Mouse (Mus musculus) mouse embryonic stem cell (cell line): ENCODE data around the gene Rplp2.

Experiments
- in situ Hi-C, 2 experiments: fragments of 300-500 bp; cut with MboI; formaldehyde crosslinking; loops; 1 replicate in 1 of 2; 3 replicates in 1 of 2; pipeline ENCODE4 v1.14.3; 2019 to 2020; ENCODE audit warnings: low sequenced_read_pairs in 2 of 2, low pct_unique_long_range_greater_than_20kb in 1 of 2, mixed read lengths in 1 of 2; ENCODE audit not compliant: unreplicated experiment in 1 of 2

Gene Rplp2

GRCm38 (mm10) chr7:141461521-141462332 is 14.6 kb downstream of the Rplp2 start:
- in situ Hi-C loops = loop anchor here in 1 of 2 experiments (25.0 kb wide), 1 partner anchor 1524 kb away; the partner anchor contains the start of gene Utf1

- in situ Hi-C loops = loop anchor here in 1 of 2 experiments (25.0 kb wide), 1 partner anchor 1525 kb away; the partner anchor contains the start of gene Utf1
These were observed 15.2 kb downstream of the Rplp2 start for GRCm38 (mm10) chr7:141462333-141462821.

DNA sequence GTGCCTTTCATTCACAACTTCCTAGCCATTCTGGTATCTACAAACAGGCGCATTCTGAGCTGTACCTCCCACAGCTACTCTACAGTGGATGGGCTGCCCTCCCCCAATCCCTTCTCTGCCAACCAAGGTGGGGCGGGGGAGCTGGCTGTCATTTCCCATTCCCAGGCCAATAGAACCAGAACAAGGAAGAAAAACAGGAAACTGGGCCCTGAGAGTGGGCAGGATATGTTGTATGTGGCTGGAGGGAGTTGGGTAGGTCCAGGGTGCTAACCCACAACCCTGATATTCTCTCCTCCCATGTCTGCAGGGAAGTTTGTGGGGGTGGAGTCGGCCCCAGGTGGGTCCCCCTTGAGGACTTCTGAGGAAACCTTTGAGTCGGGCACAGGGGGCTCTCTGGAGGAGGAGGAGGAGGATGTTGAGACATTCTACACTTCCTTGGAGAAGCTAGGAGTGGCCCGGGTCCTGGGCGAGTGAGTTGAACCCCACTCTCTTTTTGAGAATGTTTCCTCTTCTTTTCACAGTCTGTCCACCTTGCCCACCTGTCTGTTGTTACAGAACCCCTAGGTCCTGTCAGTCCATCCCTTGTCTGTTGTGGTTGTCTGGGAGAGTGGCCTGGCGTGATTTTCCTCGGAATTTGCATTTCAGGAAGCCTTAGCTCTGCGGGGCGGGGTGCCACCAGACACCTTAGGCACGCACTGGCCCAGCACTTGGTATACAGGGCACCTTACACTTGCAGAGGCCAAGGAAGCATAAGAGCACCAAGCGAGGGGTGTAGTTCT is 16.8 kb downstream of the Rplp2 start:
- in situ Hi-C loops = loop anchor here in 1 of 2 experiments (25.0 kb wide), 1 partner anchor 1527 kb away; the partner anchor contains the start of gene Utf1

- in situ Hi-C loops = loop anchor here in 1 of 2 experiments (25.0 kb wide), 1 partner anchor 1527 kb away; the partner anchor contains the start of gene Utf1
These were observed 17.5 kb downstream of the Rplp2 start for GRCm38 (mm10) chr7:141464603-141465201.

GRCm38 (mm10) chr7:141465388-141466044 is 18.3 kb downstream of the Rplp2 start:
- in situ Hi-C loops = loop anchor here in 1 of 2 experiments (25.0 kb wide), 1 partner anchor 1528 kb away; the partner anchor contains the start of gene Utf1

DNA sequence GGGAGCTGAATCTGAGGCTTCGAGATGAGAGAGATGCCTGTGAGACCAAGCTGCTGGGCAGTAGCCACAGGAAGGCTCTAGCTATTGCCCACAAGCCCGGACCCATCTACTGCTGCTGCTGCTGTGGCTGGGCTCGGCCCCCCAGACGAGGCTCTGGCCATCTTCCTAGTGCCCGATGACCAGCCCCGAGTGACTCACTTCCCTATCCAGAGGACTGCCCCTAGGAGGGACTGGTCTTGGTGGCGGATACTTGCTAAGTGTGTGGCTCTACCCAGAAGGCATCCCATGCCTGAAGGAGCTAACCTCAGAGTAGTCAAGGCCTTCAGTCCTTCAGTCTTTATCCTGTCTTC is 18.9 kb downstream of the Rplp2 start:
- in situ Hi-C loops = loop anchor here in 1 of 2 experiments (25.0 kb wide), 1 partner anchor 1529 kb away; the partner anchor contains the start of gene Utf1

DNA sequence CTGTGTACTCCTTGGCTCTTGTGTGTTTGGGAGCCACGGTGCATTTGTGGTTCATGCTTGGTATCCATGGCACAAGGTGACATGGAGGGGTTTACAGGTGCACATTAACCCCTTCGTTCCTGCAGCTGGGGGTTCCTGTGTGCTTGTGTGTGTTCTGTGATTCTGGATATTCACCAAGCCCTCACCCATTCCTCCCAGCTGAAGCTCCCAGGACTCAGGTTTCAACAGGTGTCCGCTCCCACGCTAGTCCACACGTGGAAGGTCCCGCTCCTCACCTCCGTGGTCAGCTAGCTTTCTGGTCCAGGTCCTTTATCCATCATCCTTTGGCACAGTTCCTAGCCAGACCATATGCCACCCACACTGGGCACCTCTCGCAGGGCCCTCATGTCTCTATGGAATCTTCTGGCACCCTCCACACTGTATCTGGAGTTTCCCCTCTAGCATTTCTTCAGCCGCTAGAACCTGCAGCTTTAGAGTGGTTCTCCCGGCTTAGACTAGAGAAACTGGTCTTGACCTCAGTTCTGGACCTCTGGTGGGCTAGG is 19.5 kb downstream of the Rplp2 start:
- in situ Hi-C loops = loop anchor here in 1 of 2 experiments (25.0 kb wide), 1 partner anchor 1529 kb away; the partner anchor contains the start of gene Utf1

DNA sequence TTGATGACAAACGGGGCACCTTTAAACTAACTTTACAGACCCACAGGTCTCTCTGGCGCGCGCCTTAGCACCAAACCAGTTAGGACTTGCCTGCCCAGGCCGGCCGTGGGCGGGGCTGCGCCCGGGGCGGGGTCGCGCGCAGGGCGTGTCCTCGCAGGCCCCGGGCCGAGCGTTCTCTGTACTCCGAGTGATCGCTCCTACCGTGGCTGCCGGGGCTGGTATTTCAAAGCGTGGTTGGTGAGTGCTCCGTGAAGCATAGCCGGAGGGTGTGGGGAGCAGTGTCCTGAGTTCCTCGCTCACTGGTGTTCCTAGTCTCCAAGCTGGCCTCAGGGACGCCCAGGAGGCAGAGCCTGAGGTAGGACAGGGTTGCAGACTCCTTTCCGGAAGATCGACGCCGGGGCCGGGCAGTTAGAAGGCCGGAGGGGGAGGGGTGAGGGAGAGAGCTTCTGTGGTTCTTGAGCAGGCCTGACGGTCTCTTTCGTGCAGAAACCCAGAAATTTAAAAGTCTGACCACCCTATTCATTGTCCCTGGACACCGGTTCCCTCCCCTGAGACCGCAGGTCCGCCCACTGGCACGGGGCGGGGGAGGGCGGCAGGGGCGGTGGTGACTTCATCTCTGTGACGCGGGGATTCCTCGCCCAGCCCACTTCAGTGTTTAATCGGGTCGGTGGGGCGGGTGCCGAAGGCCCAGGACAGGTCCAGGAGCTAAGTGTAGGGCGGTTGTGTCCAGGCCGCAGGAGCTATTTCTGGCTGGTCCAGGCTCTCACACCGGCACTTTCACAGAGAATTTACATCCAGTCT is 20.3 kb downstream of the Rplp2 start, which contains the start of gene Cd151:
TSS of gene Cd151 (plus strand) at position 163 of the 801 bp plus-strand sequence.
- in situ Hi-C loops = loop anchor here in 1 of 2 experiments (25.0 kb wide), 1 partner anchor 1530 kb away; the partner anchor contains the start of gene Utf1

GRCm38 (mm10) chr7:141468164-141468521 is 21.0 kb downstream of the Rplp2 start:
- in situ Hi-C loops = loop anchor here in 1 of 2 experiments (25.0 kb wide), 1 partner anchor 1531 kb away; the partner anchor contains the start of gene Utf1

DNA sequence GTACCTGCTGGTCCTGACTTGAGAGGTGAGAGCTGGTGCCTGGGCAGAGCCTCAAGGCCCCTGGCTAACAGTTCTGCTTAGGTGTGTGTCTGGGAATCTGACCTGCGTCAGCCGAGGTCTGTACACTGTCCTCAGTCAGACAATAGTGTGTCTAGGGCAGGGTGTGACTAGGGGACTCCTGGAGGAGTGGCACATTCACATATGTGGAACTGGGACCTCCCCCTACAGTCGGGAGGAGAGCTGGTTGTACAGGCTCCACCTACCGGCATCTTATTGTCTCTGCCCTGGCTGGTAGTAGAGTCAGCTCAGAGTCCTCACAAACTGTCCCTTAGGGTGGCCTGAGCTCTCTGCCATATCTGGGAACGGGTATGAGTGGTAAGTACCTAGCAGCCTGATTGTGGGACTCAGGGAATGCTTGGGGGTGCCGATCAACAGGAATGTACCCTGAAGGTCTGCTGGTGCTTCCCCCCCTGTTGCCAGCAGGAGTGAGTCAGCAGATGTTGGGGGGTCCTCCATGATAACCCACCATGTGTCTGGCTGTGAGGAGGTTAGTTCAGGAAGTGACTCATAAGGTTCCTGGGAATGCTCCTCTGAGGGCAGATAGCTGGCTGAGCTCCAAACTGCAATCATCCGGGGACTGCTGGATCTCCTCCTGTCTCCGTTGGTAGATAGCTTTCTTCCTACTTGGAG is 21.5 kb downstream of the Rplp2 start:
- in situ Hi-C loops = loop anchor here in 1 of 2 experiments (25.0 kb wide), 1 partner anchor 1531 kb away; the partner anchor contains the start of gene Utf1

DNA sequence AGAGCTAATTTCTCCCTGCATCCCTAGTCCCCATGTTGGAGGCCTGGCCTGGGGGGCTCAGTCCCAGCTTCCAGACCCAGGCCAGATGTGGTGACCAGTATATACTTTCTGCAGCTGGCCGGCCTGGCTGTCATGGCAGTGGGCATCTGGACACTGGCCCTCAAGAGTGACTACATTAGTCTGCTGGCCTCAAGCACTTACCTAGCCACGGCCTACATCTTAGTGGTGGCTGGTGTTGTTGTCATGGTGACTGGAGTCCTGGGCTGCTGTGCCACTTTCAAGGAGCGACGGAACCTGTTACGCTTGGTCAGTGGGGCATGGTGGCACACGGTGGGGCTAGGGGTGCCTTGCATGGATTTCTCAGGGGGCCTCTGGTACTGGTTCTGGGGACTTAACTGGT is 22.2 kb downstream of the Rplp2 start:
- in situ Hi-C loops = loop anchor here in 1 of 2 experiments (25.0 kb wide), 1 partner anchor 1532 kb away; the partner anchor contains the start of gene Utf1

GRCm38 (mm10) chr7:141469901-141470636 is 22.9 kb downstream of the Rplp2 start:
- in situ Hi-C loops = loop anchor here in 1 of 2 experiments (25.0 kb wide), 1 partner anchor 1533 kb away; the partner anchor contains the start of gene Utf1

DNA sequence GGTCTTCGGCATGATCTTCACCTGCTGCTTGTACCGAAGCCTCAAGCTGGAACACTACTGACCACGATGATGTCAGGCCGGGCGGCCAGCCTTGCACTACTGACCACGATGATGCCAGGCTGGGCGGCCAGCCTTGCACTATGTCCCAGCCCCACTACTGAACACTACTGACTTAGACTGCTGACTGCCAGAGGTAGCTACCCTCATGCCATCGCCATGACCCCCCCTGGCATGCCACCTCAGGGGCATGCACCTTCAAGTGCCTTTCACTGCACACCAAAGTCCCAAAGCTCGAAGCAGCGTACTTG is 23.4 kb downstream of the Rplp2 start:
- in situ Hi-C loops = loop anchor here in 1 of 2 experiments (25.0 kb wide), 1 partner anchor 1533 kb away; the partner anchor contains the start of gene Utf1

DNA sequence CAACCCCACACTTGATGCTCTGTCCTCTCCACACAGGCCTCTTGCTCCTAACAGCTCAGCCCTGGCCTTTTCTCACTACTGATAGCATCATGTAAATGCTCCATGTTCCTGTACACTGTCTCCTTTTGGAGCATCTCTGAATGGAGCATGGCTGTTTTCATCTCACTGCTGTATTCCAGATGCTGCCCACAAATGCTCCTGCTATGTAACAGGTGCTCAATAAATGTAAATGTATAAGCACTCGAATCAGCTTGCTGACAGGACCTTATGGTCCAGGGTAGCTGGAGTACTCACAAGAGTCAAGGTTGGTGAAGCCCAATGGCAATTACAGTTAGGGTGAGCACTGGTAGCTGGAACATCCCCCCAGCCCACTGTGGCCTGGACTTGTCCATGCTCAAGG is 24.1 kb downstream of the Rplp2 start:
- in situ Hi-C loops = loop anchor here in 1 of 2 experiments (25.0 kb wide), 1 partner anchor 1534 kb away; the partner anchor contains the start of gene Utf1

DNA sequence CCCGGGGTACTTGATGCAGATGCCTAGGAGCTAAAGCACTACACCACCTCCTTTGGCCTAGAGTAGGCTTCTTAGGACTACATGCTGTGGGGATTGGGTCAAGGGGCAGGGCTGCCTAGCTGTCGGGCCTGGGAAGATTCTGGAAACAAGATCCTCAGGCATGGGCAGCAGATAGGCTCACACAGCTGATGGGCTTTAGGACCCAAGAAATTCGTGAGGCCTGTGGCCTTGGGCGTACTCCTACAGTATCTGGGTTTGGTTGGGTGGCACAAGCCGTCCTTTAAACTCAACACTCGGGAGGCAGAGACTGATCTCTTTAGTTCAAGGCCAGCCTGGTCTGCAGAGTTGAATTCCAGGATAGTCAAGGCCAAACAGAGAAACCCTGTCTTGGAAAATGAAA is 25.1 kb downstream of the Rplp2 start:
- in situ Hi-C loops = loop anchor here in 1 of 2 experiments (25.0 kb wide), 1 partner anchor 1535 kb away; the partner anchor contains the start of gene Utf1
